Mouse (Mus musculus) hindbrain, embryonic 10.5 days (tissue): Measurements from ENCODE around the gene Mob1a. TPM values are rescaled to one million over a fixed set of nuclear protein-coding genes. Genes with fewer than 3 reads are reported as not detected.

Experiments used
- DNase-seq: peaks from one replicate; pipeline ENCODE4 v3.0.0-alpha.2; 2017; ENCODE audit warnings: low spot score
- H3K27ac ChIP-seq: fragments of 300-500 bp; sonication (generic); 2 replicates; pipeline ENCODE4 v1.5.1; 2016; ENCODE audit warnings: mild to moderate bottlenecking, moderate library complexity
- H3K27me3 ChIP-seq: fragments of 300-500 bp; sonication (generic); 2 replicates; pipeline ENCODE4 v1.6.1; 2016; ENCODE audit warnings: mild to moderate bottlenecking; ENCODE audit not compliant: poor library complexity, insufficient read depth, severe bottlenecking
- H3K36me3 ChIP-seq: fragments of 300-500 bp; sonication (generic); 2 replicates; pipeline ENCODE4 v1.6.1; 2016; ENCODE audit warnings: mild to moderate bottlenecking, moderate library complexity
- H3K4me1 ChIP-seq: fragments of 300-500 bp; sonication (generic); replicated peaks from 2 replicates; pipeline ENCODE4 v1.6.1; 2016; ENCODE audit warnings: mild to moderate bottlenecking
- H3K4me3 ChIP-seq: fragments of 300-500 bp; sonication (generic); 2 replicates; pipeline ENCODE4 v1.5.1; 2016; ENCODE audit warnings: mild to moderate bottlenecking, moderate library complexity
- H3K9me3 ChIP-seq: fragments of 300-500 bp; sonication (generic); 2 replicates; pipeline ENCODE4 v1.6.1; 2016; ENCODE audit warnings: mild to moderate bottlenecking, moderate library complexity
- WGBS: fragments of 180-500 bp; shearing (Covaris S2); methylation state at CpG from one replicate; pipeline ENCODE4 v1.1.7; 2016; 5-methylcytosine and 5-hydroxymethylcytosine counted together
- polyA plus RNA-seq: library from polyadenylated mRNA; unstranded; fragments of >200 nt; fragmentation: Nextera tagmentation; extraction: Ambion mirVana; gene quantifications from 2 replicates; pipeline ENCODE4 v1.2.1, GENCODE M21; 2016

The Mob1a gene
- polyA plus RNA-seq, 1 experiment from 2014 or later, result 50.1 TPM

DNA sequence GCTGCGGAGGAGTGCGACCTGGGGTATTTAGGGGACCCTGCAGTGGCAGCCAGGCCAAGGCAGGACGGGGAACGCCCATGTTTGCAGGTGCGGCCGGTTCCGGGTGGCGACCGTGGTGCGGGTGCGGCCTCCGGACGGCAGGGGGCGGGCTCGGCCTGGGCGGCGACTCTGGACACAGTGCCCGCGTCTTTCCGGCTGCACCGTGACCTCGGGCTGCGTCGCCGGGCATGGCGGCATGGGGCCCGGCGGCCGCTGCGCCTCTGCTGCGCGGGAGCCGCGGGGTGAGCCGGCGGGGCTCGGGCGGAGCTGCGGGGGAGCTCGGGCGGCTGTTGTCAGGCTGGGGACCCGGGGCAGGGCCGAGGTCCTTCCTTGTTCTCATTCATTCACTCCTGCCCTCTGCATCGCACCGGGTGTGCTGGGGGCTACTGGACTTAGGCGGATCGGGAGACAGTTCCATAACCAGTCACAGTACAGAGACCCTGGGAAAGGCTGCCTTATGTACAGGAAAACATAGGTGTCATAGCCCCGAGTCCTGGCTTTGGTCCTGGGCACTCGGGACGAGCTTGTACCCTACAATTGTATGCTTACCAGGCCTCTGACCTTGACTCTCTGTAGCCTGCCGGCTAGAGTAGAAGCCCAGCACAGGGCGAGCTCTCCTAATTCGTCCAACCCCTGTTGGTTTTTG lies 23.6 kb downstream of the Mob1a start:
- DNase-seq, result peak; percentile 91
- Histone ChIP-seq H3K9me3 (no peaks in the 10 kb centered on the region), H3K4me1 (peaks cover 24% of the 10 kb centered on the region), H3K4me3 (peak overlapping the region; percentile 92), H3K27me3 (no peaks in the 10 kb centered on the region), H3K27ac (peak overlapping the region; percentile 97), H3K36me3 (peaks cover 39% of the 10 kb centered on the region)
- under 1% methylated on average over 53 of the region's 53 CpGs for WGBS

DNA sequence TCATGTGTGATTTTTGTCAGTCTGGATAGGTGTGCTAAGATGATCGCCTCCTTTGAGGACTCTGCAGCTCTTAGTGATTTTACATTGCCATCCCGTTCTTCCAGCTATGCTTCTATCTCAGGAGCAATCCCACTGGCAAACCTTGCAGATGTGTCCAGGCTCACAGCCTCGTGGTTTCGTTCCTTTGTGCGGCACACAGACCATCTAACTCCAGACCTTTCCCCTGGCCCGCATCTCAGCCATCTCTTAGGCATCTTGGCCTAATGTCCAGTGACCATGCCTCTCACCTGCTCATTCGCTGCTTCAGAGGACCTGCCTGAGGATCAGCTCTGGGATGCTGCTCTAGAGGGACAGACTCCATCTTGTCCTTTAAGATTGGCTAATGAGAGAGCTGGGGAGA lies 24.4 kb downstream of the Mob1a start:
- Histone ChIP-seq H3K4me1 (peaks cover 24% of the 10 kb centered on the region), H3K27me3 (no peaks in the 10 kb centered on the region), H3K4me3 (peak overlapping the region; percentile 92), H3K27ac (peak overlapping the region; percentile 97), H3K36me3 (peaks cover 45% of the 10 kb centered on the region), H3K9me3 (no peaks in the 10 kb centered on the region)
- WGBS, result 83% methylated on average over 7 of the region's 7 CpGs
- no peak for DNase-seq

DNA sequence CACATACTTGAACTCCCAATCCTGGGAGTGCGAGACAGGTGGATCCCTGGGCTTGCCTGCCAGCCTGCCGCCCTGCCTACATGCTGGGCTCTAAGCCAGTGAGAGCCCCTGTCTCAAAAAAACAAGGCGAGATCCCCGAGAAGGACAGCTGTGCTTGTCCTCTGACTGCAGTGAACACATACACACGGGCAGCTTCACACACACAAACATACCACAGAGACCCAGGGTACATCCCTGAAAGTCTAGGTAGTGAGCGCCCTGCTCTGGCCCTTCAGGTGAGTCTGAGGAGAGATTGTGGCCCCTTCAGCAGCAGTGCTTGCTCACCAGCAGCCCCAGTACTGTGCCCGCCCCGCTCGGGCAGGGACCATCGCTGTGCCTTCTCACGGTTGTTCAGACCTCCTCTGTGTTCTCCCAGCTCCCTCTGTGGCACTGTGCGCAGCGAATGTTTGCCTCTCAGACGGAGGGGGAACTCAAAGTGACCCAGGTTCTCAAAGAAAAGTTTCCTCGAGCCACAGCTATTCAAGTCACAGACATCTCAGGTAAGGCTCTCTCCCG lies 25.1 kb downstream of the Mob1a start:
- DNase-seq, result no peak
- WGBS, result 90% methylated on average over 16 of the region's 16 CpGs
- H3K27ac ChIP-seq, result peak overlapping the region; percentile 45; the same call in 1 of the 2 replicates
- peaks cover 52% of the 10 kb centered on the region for H3K36me3 ChIP-seq
- peaks cover 24% of the 10 kb centered on the region for H3K4me1 ChIP-seq
- no peaks in the 10 kb centered on the region for H3K9me3 ChIP-seq
- H3K4me3 ChIP-seq, result 0 out of 2 replicates have a peak overlapping the region, but pooled peaks have one; percentile 6
- no peaks in the 10 kb centered on the region for H3K27me3 ChIP-seq

DNA sequence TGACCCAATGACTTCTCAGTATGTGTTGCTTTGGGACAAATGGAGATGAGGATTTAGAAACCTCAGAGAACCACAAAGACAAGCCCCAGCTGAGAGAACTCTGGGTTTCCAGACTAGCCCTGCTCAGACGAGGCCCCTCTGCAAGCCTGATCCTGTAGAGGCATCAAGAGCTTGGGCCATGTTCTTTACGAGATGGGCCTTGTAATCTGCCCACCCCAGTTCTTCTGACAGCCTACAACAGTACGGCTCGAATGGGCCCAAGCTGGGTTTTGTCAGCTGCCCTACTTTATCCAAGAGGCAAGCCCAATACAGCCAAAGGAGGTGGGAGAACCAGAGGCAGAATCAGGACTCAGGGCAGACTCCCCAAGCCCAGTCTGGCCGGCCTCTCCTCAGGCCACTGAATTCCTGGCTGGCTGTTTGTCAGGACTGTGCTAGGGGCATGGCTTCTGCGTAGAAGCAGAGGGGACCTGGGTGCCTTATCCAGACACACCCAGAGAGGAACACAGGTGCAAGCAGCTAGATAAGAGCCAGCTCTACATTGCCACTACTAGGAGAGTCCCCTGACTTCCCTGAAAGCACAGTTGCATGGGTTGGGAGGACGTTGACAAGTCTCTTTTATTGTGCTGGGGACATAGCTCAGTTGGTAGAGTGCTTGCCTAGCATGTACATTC lies 25.8 kb downstream of the Mob1a start:
- H3K36me3 ChIP-seq, result peaks cover 54% of the 10 kb centered on the region

DNA sequence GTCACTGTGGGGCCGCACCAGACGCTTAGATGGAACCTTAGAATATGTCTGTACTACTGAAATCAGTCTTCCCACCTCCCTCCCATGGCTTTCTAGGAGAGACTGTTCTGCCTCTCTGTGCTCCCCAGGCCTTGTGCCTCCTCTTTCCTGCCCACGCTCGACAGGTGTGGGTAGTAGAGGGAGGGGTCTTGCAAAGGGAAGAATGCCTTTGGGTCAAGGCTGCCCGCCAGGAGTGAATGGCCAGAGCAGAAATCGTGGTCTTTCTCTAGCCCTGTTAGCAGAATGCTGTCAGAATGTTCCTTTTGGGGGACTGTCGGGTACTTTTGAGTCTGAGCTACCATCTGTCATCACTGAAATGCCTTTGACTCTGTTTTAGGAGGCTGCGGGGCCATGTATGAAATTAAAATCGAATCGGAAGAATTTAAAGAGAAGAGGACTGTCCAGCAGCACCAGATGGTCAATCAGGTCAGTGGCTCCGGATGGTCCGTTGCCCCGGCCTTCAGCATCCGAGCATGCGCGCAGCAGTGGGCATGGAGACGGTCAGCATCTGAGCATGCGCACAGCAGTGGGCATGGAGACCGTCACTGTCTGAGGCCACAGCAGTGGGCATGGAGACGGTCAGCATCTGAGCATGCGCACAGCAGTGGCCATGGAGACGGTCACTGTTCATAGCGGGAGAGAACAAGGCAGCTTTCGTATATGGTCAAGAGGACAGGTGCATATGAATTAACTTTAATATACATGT lies 27.0 kb downstream of the Mob1a start:
- Histone ChIP-seq H3K27me3 (no peaks in the 10 kb centered on the region), H3K36me3 (peaks cover 64% of the 10 kb centered on the region), H3K27ac (no peak overlapping the region), H3K9me3 (no peaks in the 10 kb centered on the region), H3K4me1 (peaks cover 24% of the 10 kb centered on the region), H3K4me3 (no peak overlapping the region)
- no peak for DNase-seq
- WGBS, result 94% methylated on average over 24 of the region's 24 CpGs

More for the DNA sequence above, 25.8 kb downstream of the Mob1a start:
- H3K9me3 ChIP-seq, result no peaks in the 10 kb centered on the region
- WGBS, result 83% methylated on average over 7 of the region's 7 CpGs
- no peak for DNase-seq
- no peak overlapping the region for H3K27ac ChIP-seq
- H3K4me1 ChIP-seq, result peaks cover 24% of the 10 kb centered on the region
- H3K4me3 ChIP-seq, result no peak overlapping the region
- no peaks in the 10 kb centered on the region for H3K27me3 ChIP-seq

- Histone ChIP-seq H3K27me3 (no peaks in the 10 kb centered on the region), H3K27ac (no peak overlapping the region), H3K4me3 (no peak overlapping the region), H3K9me3 (no peaks in the 10 kb centered on the region), H3K4me1 (peaks cover 8% of the 10 kb centered on the region), H3K36me3 (peaks cover 84% of the 10 kb centered on the region)
- WGBS, result 86% methylated on average over 9 of the region's 9 CpGs
- no peak for DNase-seq
Measured at GRCm38 (mm10) chr6:83354856-83355781, 29.3 kb downstream of the Mob1a start.

- H3K4me1 ChIP-seq, result no peaks in the 10 kb centered on the region
- H3K27ac ChIP-seq, result no peak overlapping the region
- 21% methylated on average over 7 of the region's 7 CpGs for WGBS
- peak; percentile 84 for DNase-seq
- H3K36me3 ChIP-seq, result peaks cover 93% of the 10 kb centered on the region
- no peaks in the 10 kb centered on the region for H3K27me3 ChIP-seq
- no peak overlapping the region for H3K4me3 ChIP-seq
- no peaks in the 10 kb centered on the region for H3K9me3 ChIP-seq
Measured at GRCm38 (mm10) chr6:83356569-83357138, 30.8 kb downstream of the Mob1a start.

- no peak for DNase-seq
- Histone ChIP-seq H3K4me3 (no peak overlapping the region), H3K27ac (no peak overlapping the region), H3K4me1 (no peaks in the 10 kb centered on the region), H3K27me3 (no peaks in the 10 kb centered on the region), H3K36me3 (peaks cover 91% of the 10 kb centered on the region), H3K9me3 (no peaks in the 10 kb centered on the region)
- 93% methylated on average over 10 of the region's 10 CpGs for WGBS
Measured at GRCm38 (mm10) chr6:83357436-83357835, 31.6 kb downstream of the Mob1a start.

- WGBS, result 89% methylated on average over 11 of the region's 11 CpGs
- no peaks in the 10 kb centered on the region for H3K27me3 ChIP-seq
- H3K4me1 ChIP-seq, result peaks cover 2% of the 10 kb centered on the region; the same call in 1 of the 2 replicates
- H3K27ac ChIP-seq, result no peak overlapping the region
- H3K4me3 ChIP-seq, result no peak overlapping the region
- H3K36me3 ChIP-seq, result peaks cover 92% of the 10 kb centered on the region
- H3K9me3 ChIP-seq, result no peaks in the 10 kb centered on the region
- DNase-seq, result no peak
Measured at GRCm38 (mm10) chr6:83361523-83362248, 35.9 kb downstream of the Mob1a start.

- DNase-seq, result no peak
- H3K4me1 ChIP-seq, result peaks cover 2% of the 10 kb centered on the region; the same call in 1 of the 2 replicates
- 92% methylated on average over 12 of the region's 12 CpGs for WGBS
- no peaks in the 10 kb centered on the region for H3K27me3 ChIP-seq
- H3K4me3 ChIP-seq, result no peak overlapping the region
- H3K36me3 ChIP-seq, result peaks cover 93% of the 10 kb centered on the region
- H3K27ac ChIP-seq, result no peak overlapping the region
- no peaks in the 10 kb centered on the region for H3K9me3 ChIP-seq
Measured at GRCm38 (mm10) chr6:83363075-83363474, 37.3 kb downstream of the Mob1a start.

DNA sequence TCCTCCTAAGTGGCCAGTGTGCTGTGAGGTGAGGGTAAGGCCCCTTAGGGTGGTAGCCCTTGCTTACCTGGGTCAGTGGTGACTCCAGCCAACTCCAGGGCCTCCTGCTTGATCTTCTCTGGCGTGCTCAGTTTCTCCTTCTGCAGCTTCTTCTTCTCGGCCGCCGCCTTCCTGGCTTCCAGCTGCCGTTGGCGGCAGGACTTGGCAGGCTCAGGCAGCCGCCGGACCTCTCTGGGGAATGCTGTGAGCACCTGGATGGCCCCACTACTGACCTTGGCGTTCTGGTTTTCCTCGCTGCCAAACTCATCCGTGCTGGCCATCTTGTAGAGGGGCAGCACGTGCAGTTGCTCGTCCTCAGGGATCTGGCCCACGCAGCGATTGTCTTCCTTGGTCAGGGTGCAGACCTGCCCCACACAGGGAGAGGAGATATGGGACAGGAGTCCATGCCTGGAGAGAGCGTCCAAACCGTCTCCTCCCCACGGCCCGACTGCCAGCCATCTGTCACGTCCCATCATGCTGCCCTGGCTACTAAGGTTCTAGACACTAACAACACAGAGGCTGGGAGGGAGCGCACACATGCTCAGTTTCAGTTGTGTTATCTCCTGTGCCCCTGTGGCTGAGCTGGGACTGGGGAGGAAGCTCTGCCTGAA lies 44.6 kb downstream of the Mob1a start:
- Histone ChIP-seq H3K27me3 (no peaks in the 10 kb centered on the region), H3K36me3 (peaks cover 98% of the 10 kb centered on the region), H3K27ac (no peak overlapping the region), H3K4me1 (0 out of 2 replicates have a peak, but pooled peaks cover 2% of the 10 kb centered on the region), H3K4me3 (no peak overlapping the region), H3K9me3 (no peaks in the 10 kb centered on the region)
- no peak for DNase-seq
- 94% methylated on average over 21 of the region's 21 CpGs for WGBS
